Mouse (Mus musculus) gonadal fat pad, adult 2 months (tissue): ENCODE measurements around the gene App. TPM values are rescaled to one million over a fixed set of nuclear protein-coding genes. Genes with fewer than 3 reads are reported as not detected.

Experiments used
- DNase-seq: peaks from one replicate; pipeline ENCODE4 v3.0.0-alpha.2; 2012; ENCODE audit warnings: low read depth
- polyA plus RNA-seq: library from polyadenylated mRNA; depleted of rRNA; stranded (reverse); fragments of >200 nt; gene quantifications from 2 replicates; pipeline ENCODE4 v1.2.3, GENCODE M21; 2012

Gene App
- polyA plus RNA-seq, 1 experiment: 379 TPM

DNA sequence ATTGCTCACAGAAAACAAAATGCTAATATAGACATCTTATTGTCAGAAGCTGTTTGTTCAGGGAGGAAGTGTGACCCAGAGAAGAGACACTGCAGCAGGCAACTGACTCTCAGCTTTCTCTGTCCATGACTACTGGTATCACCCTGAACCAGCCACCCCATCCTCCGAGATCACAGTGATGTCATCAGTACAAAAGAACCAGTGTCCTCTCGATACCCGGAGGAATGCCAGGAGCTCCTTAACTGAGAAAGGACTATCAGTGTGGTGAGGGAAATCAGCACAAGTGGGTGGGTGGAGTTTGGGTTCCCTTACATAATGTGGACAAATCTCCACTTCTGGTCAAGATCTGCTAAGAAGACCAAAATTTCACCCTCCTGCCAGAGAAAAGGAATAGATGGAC is 150.5 kb downstream of the App start:
- DNase-seq: no peak

DNA sequence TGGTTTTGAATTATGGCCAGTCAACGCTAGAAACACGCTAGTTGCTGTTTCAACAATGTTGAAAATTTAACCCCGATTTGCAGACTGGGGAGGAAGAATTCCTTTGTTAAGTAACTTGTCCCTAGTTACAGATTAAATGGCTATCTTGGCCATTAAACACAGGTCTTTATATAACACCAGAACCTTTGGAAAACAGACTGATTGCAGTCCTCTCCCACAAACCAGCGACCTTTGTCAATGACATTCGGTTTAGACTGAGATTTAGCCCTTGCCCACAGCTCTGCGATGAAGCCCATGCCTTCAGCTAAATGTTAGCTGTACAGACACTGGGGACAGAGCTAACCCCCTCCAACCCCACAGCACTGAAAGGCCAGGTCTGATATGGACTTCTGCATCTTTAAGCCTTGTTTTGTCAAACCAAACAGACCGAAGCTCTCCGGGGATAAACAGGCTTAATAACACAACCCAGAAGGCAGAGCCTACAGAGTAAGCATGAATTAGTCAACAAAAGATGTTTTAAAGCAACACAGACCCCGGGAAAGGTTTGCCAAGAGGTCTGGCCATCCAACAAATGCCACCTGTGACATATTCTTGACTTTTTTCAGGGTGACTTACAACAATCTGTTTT is 152.8 kb downstream of the App start:
- DNase-seq: no peak

DNA sequence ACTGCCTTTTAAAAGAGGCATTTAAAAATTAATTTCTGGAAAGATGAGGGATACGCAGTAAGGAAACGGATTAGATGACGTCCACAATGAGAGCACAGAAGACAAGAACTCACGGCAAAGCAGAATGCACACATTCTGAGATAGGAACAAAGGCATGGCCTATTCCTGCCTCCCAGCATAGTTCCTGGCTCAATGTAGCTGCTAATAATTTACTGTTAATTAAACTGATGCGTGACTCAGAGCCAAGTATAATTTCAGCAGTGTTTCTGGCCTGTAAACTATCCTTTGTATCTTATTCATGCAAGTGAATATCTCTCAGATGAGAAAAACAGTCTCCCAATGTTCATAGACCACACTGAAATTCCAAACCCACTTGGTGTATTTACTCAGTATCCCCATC is 154.3 kb downstream of the App start:
- no peak for DNase-seq

DNA sequence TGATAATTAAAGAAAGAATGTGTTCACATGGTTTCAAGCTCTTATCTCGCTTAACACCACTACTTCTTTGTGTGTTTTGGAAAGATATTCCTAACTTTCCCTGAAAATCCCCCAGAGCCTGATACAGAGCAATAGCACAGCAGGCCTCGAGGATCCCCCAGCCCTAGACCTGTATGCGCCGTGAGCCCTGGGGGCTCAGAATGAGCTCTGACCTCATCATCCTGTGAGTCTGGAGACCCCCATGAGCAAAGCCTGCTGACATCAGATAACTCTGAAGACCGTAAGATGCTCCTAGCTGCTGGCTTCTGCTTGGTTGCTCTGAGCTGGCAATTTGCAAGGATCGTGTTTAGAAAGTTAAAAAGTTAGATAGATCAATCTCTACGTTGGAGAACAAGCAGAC is 155.7 kb downstream of the App start:
- DNase-seq: no peak

DNA sequence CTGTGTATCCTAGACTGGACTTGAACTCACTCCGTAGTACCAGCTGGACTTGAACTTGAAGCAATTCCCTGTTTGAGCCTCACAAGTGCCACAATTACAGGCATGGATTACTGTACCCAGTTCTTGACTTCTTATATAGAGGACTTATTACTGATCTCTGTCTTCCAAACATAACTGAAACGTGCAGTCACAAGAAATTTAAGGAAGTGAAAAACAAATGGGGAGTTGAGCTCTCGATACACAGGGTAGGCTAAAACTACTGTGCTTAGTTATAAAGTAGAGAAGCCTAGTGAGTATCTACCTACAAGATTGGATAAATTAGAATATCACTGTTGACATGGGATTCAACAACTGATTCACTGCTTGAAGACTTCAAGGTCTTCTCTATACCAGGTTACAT is 160.9 kb downstream of the App start:
- no peak for DNase-seq

DNA sequence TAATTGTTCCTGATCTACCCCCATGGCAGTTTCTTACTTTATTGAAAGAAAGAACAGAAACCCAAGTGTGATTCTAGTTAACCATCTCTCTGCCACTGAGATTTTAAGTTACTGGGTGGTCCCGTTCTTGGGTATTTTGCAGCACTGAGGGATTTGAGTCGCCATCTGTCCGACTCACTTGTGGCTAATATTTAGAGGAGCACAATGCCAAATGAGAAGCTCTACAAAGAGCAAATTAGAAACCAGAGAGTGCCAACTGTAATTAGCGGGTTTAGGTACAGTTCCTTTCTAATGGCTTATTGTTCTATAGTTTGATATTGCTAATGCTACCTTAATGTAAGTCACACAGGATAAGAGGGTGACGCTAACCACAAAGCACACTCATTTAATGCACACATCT is 161.4 kb downstream of the App start:
- DNase-seq: no peak

DNA sequence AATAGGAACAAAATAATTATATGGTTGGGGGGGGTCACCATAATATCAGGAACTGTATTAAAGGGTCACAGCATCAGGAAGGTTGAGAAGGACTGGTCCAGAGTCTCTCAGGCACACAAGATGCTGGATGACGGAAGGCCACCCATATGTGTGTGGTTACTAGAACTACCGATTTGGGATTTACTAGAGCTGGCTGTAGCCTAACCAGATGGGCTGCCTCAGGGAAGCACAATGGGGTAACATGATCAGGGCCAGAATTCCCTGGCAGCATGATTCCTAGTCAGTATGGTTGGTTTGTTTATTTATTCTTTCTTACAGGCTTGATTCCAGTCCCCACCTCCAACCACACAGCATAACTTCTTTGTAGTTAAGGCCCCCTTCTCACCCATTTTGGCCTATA is 162.9 kb downstream of the App start:
- DNase-seq: no peak

DNA sequence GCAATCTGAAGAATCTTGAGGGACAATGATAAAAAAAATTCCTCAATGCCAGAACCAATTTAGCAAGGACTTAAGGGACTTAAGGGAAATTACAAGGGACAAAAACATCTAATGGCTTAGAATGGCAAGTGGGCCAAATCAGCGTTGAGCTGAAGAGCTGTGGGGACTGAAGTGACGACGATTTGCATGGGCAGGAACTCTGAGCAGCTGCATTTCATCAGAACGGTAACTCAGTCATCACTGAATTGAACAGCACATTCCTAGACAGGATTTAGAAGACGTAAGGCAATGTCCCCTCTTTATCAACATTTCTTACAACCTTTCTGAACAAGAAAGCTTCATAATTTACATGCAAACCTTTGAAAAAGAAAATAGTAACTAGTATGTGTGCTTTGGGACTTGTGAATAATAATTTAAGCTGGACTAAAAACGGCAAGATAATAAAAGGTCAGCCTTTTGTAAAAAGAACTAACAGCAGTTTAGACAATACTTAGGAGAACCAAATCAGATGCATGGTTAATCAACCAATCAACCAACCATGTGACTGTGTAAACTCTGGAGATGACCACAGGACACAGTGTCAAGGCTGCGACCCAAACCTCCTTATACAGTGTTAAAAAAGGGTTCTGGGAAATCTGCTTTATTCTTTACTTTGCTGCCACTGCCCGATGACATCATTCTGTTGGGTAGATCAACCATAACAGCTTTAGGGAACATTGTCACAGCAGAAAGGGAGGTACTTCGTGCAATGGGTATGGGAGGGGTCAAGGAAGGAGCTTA is 164.5 kb downstream of the App start:
- no peak for DNase-seq

DNA sequence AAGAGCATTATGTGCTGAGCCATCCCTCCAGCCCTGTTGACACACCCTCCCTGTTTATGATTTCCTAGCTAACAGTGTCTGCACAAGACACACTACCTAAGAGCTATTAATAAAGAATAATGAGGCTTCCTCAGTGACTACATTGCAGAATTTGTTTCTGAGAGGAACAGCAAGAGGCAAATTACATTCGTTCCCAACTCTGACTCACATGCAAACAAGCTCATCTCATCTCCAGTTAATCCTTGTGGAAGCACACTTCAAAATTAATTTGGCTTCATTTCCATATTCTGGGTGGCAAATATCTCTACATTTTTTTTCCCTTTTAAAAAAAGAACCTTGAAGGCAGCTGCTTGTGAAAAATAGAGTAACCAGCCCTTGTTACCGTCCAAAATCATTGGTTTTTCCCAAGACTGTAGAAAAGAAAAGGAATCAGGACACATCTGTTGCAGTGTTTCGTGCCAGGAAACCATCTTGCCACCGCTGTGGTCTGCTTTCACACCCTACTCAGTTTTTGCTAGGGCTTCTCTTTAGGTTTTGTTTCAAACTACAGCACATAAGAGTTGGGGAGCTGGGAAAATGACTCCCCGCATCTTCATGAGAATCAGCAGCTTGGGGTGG is 171.5 kb downstream of the App start:
- no peak for DNase-seq

DNA sequence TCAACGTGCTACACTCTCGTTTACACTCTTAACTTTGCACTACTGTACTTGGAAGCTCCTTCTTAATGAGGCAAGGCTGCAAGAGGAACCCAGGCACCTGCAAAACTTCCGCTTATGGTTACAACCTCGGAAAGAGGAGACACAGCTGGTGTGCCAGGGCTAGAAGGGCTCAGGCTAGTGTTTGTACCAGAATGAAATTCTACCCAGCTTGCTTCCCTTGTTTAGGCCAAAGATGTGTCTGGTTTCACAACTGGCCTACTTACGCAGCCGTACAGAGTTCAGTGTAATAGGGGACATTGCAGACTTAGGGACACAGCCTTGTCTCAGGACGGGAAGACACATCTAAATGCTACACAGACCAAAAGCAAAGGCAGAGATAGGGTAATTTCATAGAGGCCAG is 173.3 kb downstream of the App start:
- no peak for DNase-seq

DNA sequence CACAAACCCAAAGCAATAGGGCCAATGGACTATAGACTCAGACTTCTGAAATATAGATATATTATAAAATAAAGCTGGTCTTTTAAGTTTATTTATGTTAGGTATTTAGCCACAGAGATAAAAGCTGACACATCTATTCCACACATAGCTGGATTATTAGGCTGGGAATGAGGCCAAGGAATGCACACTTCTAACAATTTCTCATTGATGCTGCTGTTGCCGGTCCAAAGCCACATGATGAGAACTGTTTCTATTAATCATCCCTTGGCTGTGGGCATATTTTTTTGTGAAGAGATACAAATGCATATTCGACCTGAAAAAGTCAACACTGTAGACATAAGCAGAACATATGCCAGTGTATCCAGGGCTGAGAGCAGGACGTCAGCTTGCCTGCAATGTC is 176.0 kb downstream of the App start:
- no peak for DNase-seq

DNA sequence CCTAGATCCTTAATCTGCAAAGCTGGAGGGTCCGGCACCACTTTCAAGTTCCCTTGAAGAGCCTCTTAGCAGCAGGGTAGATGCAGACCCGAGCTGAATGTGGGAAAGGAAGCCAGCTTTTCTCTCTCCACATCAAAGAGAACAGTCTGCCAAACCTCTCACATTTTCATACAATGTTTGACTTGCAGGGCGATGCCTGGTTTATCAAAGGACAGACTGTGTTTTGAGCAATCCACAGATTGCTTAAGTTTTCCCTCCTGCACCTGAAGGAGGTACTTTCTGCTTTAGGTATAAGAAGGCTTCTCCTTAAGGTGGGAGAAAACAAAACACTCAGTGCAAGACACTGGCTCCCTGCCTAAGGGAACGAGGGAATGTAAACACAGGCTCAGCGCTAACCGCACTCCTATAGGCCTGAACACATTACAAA is 178.1 kb downstream of the App start:
- no peak for DNase-seq

DNA sequence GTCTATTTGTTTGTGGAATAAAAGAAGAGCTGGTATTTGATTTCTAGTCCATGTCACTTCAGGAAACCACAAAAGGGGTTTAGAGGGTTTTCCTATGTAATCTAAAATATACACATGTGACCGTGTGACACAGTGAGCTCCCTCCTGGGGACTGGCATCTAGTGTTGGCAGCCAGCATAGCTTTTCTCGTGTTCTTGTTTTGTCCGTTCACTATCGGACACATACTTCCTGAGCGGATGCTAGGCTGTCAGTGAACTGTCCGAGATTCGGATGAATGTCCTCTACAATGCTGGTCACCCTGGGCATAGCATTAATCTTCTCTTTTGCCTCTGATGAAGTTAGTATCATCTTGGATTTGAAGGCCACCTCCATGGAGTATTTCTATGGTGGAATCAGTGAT is 180.7 kb downstream of the App start:
- DNase-seq: no peak

DNA sequence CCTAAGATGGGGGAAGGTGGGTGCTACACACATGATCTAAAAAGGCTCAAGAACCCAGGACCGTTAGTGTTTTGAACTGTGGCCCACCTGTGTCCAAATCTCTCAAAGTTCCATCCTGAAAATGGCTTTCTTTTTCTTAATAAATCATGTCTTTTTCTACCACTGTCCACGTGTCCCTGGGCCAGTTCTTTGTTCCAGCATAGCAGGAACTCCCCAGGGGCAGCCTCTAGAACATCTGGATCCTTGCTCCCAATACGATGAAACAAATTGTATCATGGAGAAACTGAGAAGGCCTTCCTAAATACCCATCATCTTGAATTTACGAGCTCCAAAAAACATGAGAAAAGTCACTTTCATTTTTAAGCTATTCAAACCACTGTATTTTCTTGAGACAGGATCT is 182.6 kb downstream of the App start:
- no peak for DNase-seq

DNA sequence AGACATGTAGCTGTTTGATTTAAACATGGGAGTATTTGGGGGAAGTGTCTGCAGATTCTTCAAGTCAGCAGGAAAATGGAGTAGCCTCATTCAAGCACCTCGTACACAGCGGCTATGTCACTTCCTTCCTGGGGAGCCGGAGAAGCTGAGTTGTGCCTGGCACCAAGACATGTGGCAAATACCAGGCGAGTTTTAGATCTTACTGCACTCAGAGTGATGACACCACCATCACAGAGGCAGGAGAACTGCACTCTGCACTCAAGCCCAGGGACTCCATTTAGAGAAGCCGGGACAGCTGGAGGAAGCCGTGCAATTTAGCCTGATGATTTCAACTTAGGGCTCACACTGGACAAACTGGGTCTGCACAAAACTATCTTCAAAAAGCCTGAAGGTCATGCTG is 183.6 kb downstream of the App start:
- no peak for DNase-seq

DNA sequence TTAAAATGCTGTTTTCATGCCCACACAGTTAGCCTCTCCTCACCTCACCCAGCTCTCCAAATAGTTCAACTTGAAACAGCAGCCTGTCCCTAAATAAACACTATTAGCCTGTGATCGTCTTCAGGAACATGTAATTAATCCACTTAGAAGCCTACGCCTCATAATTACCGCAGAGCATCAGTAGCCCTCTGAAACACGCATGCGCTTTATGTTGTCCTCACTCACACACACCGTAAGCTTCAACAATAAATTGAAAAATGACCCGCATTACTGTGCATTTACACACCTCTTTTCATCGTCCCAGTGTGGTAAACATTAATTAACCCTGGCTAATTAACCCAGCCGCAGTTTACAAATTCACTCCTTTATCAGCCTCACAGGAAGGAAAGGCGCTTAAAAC is 184.1 kb downstream of the App start:
- DNase-seq: no peak

DNA sequence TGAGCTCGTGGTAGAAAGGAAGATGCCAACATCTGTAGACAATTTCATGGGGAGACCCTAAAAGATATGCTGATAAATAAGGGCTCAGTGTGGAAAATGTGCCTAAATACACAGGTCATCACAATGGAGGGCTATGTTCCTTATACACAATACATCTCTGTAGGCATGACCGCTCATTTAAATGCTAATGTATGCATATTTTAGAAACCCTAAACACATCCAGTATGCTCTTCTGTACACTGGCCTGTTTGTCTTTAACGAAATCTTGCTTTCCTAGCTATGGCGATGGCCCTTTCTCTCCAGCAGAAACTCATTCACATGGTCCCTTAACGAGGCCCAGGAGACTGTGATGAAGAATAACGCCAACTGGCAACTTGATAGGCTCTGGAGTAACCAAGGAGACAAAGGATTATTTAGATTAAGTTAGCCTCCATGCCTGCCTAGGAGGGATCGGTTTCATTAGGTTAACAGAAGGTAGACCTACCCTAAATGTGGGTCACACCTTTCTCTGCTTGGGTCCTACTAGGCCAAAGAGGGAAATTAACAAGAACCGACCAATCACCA is 185.8 kb downstream of the App start:
- no peak for DNase-seq

DNA sequence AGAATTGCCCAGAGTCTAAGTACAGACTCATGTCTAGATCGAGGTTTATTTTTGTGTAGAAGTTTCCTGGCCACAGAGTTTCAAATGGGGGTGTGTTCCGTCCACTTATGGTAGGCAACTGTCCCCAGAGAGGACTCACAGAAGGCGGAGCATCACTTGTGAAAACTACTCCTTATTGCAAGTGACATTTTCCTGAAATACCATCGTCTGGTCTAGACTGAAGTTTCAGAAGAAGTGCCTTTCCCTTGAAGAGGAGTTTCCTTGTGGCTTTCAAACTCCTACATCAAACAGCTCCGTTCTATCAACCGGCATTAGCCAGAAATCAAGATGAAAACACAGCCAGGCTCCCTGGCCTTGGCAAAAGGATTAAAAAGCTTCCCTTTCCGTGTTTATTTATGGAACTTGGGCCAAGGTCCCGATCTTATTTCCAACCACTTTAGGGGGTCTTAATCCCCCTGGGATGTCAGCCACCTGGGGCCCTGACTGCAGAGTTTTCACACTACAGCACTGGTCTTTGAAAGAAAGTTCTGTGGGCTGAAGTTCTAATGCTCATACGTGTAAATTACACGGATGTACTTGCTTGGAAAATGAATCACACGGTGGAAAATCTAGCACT is 187.4 kb downstream of the App start:
- no peak for DNase-seq

DNA sequence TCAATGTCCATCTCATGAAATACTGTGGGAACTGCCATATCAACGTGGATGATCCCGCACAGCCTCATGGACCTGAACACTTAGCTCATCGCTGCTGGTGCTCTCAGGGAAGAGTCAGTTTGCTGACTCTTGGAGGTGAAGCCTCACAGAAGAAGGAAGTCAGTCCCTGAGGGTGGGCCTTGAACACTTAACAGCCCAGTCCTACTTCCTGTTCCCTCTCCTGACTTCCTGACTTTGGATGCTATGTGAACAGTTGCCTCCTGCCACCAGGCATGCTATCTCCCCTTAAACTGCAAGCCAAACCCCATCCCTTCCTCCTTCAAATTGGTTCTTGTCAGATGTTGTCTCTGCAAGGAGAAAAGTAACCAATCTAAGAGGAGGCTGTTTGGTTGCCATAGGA is 188.2 kb downstream of the App start:
- no peak for DNase-seq

DNA sequence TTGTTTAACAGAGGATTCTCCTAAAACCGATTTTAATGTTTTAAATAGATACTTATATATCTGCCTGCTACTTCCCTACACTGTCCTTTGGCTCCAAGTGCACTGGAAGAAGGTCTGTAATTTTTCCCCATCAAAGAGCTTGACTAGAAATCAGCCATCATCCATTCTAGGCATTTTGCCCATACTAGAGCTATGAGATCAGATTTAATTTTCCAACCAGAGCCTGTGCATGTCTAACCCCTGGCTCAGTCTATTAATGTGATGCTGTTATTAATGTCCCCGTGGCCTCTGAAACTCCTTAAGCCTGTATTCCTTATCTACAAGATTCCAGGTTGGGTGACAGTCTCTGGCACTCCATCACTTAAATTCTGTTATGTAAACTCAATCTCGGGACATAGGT is 190.1 kb downstream of the App start:
- no peak for DNase-seq

DNA sequence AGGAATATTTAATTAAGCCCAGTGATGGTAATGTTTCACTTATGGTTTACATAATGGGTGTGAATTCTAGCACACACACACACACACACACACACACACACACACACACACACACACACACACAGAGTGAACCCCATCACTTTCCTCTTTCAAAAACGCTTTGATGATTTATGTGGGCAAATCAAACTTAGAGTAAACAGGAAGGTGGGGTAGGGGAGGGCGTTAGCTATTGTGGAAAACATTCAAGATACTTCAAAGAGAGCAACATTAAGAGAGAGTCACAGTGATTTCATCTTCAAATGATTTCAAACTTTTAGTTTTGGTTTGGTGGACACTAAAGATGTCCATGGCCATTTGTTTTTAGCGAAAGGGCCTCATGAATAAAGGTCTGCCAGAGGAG is 191.0 kb downstream of the App start:
- DNase-seq: no peak

DNA sequence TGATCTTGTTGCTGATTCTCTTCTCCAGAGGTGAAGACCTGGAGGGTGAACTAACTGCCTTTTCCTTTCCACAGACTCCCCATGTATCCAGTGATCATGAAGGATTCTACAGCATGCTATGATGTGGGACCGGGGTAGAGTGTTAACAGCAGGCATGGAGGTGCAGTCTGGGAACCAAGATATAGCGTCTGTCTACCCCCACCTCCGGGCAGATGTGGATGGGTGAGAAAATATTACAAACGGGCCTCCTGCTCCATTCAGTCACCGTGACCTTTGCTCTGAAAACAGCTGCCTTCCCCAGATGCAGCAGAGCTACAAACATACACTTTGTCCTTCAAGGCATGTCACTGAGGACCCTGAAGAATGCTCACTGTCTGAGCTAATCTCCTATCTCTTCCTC is 195.0 kb downstream of the App start:
- no peak for DNase-seq

DNA sequence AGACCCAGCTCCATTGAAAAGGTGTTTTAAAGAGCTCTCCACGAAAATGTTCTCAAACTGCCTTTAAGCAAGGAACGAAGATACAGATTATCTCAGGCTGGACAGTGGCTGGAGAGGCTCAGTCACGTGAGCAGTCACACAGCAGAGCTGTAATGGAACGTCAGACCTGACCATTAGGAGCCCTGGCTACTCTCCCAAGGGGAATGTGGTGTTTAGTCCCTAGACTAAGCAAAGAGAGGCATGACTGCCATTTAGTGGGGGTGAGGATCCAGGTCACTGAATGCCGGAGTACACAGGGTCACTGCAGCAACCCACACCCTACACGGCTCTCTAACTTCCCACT is 199.4 kb downstream of the App start:
- no peak for DNase-seq
